Mouse (Mus musculus): ENCODE results near the gene Tom1.

DNA sequence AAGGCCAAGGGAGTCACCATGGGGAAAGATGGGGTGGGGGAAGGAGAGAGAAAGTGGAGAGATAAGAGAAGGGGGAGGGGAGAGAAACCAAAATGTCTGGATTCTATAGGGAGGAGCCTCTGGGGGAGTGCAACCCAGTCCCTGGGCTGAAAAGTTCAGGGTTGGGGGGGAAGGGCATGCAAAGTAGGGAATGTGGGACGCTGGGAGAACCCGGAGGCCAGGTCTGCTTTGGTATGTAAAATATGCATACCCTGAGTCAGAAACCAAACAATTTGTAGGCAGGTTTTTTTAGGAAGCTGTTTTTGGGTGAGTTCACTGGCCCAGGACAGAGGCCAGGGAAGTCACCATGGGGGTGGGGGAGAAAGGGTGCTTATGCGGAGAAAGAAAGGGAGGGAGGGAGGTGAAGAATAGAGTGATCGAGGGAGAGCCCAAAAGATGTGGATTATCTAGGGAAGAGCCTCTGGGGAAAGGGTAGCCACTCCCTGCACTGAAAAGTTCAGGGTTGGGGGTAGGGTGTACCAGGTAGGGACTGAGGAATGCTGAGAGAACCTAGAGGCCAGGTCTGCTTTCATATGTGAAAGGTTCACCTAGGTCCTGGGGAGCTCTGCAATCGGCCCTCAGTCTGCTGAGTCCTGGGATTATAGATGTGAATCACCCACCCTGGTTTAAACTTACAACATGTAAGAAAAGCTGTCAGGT lies 15.1 kb upstream of the Tom1 start:
- TF ChIP-seq CTCF (IDR thresholded peaks at IDR 0.05; ENCODE audit: borderline replicate concordance, insufficient read depth, low read length) (no peak), POLR2A (IDR thresholded peaks at IDR 0.05; ENCODE audit: low read depth, low read length) (no peak)
